Mouse (Mus musculus) urinary bladder, postnatal 25 days (tissue): ENCODE measurements at regions not wholly inside any gene's neighbourhood (a gene's known extent, or its start where the extent isn't known, plus 50 kb on each side); places are given as distances from the start of the nearest gene placed in this dataset.

Experiments used
- DNase-seq: peaks from one replicate; pipeline ENCODE4 v3.0.0; 2022; ENCODE audit warnings: low spot score

DNA sequence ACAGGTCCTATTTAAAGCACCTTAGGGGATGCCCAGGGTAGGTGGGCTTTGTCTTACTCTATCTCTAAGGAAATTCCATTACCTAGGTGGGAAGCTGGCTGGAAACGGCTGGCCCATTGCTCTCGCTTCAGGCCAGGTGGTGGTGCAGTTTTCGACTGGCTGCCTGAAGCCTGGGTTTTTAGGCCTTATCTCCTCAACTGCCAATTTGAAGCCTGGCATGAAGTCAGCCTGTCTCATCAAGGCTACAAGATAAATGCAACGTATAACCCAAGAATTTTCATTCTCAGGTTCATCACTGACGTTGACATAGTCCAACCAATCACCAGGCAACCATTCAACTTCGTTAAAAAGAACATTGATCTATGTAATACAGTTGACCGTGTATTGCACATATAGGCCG is 417.3 kb upstream of the Gm6657 start:
- DNase-seq: no peak

- peak; percentile 90 for DNase-seq
Observed at GRCm38 (mm10) chr12:77780885-77781698, 412.9 kb upstream of the Gm6657 start.

DNA sequence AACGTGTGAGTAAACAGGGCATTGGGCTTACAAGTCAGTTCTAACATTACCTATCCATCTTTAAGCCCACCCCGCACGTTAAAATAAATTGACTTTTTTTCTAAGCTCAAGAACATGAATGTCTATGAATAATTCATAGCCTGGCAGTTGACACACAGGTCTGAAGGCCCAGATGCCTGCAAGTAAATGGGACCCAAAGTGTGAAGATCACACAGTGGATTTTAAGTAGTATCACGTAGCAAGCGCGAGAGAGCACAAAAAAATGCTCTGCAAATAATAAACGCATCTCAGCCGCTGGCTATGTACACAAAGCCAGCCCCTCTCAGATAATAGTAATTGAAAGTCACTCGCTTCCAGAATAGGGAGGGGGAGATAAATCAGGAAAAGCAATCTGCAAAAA is 410.1 kb upstream of the Gm6657 start:
- no peak for DNase-seq

GRCm38 (mm10) chr12:77785647-77786046 is 408.4 kb upstream of the Gm6657 start:
- DNase-seq: no peak

DNA sequence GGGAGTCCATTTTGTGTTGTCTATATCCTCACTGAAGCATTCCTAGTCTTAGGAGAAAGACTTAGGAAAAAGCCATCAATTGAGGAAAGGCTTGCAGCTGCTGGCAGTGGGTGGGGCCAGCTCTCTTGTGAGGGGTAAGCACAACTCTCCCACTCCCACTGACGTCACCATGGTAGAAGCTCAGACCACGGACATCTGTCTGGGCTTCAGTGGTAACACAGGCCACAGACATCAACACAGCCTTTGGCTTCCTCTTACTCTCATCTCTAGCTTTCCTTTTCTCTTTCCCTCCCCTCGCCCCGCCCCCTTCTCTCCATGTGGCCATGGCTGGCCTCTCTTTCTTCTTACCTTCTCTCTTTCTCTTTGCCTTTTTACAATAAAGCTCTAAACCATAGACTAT is 407.4 kb upstream of the Gm6657 start:
- DNase-seq: no peak

- DNase-seq: no peak
Observed at GRCm38 (mm10) chr12:77788273-77788672, 405.8 kb upstream of the Gm6657 start.

GRCm38 (mm10) chr12:77789427-77789826 is 404.6 kb upstream of the Gm6657 start:
- no peak for DNase-seq

GRCm38 (mm10) chr12:77789871-77790270 is 404.2 kb upstream of the Gm6657 start:
- DNase-seq: no peak

DNA sequence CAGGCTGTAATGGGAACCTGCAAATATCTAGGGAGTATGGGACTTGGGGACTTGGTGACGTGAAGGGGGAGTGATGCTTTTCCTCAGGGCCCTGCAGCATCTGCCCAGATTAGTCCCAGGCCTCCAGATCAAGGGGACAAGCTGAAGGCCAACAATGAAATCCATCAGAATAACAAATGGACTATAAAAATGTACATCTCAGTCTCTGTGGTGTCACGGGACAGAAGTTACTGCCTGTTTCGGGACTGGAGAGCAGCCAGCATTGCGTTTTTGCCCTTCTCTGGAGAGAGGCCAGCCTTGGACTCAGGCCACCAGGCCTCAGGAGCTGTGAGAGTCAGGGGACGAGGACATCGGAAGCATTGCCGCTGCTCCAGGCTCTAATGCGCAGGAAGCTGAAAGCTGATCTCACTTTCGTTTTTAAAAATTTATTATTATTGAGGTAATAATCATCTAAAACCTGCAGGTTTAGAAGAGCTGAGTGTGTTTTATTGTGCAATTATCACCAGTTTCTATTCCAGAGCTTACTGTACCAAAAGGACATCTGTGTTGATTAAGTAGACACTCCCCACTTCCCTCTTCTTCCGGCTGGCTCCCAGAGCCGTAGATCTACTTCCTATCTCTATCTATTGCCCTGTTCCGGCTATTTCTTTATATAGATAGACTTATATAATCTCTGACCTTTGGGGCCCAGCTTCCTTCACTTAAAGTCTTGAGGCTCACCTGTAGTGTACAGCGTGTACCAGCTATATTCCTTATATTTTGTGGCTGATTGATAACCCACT is 403.0 kb upstream of the Gm6657 start:
- DNase-seq: peak; percentile 4

GRCm38 (mm10) chr12:77798516-77798915 is 395.5 kb upstream of the Gm6657 start:
- no peak for DNase-seq

GRCm38 (mm10) chr12:77799134-77799770 is 394.8 kb upstream of the Gm6657 start:
- DNase-seq: no peak

GRCm38 (mm10) chr12:77807674-77808073 is 386.4 kb upstream of the Gm6657 start:
- DNase-seq: no peak

DNA sequence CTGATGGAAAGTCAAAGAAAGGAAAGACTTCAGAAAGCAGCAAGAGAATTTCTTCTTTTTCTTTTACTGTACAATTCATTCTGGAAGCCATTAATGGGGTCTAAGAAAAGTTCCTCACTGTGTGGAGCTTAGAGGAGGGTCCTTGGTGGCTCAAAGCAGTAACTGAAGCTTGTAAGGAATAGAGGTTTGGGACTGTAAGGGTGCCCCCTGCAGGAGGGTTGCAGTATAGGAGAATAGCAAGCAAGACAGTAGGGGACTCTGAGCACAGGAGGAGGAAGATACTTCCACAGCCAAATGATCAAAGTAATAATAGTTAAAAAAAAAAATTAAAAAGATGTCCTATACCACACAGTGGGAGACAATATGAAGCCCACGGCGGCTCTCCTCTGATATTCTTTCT is 382.8 kb upstream of the Gm6657 start:
- DNase-seq: peak; percentile 13

DNA sequence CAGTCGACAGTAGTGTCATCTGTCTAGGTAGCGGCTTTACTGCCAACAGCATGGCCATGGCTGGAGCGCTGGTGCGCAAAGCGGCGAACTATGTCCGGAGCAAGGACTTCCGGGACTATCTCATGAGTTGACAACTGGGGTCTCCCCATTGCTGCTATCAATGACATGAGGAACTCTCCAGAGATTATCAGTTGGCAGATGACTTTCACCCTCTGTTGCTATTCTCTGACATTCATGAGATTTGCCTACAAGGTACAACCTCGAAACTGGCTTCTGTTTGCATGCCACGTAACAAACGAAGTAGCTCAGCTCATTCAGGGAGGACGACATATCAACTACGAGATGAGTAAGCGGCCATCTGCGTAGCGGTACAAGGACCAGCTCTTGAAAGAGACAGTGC is 374.6 kb upstream of the Gm6657 start:
- DNase-seq: no peak

DNA sequence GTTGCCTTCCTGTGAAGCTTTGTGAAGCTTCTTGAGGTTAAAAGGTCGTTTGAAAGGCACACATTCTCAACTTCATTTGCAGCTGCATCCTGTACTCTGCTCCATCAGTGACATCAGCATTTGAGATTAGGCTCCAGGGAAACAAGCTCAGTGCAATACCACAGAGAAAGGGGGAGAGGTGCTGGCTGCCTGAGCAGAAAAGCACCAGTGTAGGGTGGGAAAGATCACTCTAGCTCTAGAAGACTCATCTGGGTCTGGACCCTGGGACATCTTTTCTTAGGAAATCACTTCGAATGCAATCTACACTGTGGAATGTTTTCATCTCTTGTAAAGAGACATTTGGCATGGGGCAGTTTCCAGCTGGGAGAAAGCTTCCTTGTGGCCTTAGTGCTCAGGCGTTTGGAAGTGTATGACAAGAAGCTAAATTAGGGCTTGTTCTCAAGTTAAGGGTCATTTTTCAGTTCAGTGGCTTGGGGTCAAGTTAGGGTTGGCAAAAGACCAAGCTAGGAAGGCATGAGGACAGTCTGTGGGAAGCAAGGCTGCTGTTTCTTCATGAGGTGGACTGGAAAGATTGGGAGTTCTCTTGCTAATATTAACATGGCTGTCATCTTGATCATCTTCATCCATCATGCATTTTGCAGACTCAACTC is 370.5 kb upstream of the Gm6657 start:
- DNase-seq: no peak

DNA sequence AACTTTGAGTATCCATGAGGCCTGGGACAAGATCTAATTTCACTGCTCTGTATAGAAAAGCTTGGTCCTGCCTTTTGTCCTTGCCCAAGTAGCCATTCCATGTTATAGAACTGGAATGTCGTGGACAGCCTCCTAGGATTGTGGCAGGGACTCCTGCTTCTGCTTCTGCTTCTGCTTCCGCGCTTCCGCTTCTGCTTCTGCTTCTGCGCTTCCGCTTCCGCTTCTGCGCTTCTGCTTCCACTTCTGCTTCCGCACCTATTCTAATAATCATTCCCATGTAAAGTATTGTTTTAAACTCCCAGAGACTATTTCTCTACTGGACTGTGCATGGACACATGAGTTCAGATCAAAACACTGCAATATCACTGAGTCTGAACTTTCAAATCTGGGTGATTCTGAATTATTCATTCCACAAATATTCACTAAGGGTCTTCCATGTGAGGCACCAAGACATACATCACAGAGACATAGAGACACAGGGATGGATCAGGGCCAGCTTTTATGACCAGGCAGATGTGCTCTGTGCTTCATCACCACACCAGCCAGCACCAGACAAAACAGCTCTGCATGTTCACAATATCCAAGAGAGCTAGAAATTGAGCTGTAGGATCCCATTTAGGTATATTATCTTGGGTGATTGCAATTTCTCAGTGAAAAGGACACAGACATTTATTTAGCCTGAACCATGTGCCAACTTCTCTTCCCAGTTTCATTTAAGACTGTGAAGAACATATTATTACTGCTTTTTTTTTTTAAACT is 360.5 kb upstream of the Gm6657 start:
- DNase-seq: no peak

DNA sequence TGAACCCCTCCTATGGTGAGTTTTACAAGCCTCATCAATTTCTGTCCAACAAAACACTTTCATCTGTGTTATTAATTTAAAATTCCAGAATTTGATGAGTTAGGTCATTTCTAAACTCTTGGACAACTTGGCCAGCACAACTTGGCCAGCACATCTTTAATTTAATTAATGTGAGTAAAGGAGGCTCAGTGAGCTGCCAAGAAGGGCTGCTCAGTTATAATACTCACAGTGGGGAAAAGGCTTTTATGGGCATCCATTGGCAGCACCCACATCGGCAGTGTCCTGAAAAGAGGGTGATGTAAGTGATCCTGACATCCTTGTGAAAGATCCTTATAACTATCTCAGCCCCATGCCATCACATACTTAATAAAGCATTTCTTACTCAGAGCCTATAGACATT is 359.2 kb upstream of the Gm6657 start:
- DNase-seq: no peak

- no peak for DNase-seq
Observed at GRCm38 (mm10) chr12:77836231-77836630, 357.8 kb upstream of the Gm6657 start.

DNA sequence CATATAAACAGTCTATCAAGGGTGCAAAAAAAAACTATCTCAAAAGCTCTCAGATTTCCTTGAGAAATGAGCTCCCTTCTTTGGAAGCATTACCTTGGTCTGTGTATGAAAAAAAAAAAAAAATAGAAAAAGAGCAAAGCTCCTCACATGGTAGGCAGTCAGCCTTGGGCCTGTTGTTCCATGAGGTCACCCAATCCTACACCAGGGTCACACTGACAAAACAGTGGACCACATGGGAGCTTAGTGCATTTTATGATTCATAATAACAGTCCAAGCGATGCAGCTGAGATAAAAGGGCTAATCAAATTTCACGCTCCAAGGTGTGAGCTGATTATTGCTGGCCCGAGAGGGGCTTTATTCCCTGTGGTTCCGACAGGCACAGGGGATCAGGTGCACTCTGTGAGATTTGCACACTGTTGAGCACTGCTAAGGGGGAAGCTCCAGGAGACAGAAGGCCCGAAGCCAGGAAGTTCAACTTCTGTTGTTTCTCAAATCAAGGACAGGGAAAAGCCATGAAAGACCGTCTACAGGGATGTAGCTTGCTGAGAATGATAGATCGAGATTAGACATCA is 352.1 kb upstream of the Gm6657 start:
- DNase-seq: no peak

DNA sequence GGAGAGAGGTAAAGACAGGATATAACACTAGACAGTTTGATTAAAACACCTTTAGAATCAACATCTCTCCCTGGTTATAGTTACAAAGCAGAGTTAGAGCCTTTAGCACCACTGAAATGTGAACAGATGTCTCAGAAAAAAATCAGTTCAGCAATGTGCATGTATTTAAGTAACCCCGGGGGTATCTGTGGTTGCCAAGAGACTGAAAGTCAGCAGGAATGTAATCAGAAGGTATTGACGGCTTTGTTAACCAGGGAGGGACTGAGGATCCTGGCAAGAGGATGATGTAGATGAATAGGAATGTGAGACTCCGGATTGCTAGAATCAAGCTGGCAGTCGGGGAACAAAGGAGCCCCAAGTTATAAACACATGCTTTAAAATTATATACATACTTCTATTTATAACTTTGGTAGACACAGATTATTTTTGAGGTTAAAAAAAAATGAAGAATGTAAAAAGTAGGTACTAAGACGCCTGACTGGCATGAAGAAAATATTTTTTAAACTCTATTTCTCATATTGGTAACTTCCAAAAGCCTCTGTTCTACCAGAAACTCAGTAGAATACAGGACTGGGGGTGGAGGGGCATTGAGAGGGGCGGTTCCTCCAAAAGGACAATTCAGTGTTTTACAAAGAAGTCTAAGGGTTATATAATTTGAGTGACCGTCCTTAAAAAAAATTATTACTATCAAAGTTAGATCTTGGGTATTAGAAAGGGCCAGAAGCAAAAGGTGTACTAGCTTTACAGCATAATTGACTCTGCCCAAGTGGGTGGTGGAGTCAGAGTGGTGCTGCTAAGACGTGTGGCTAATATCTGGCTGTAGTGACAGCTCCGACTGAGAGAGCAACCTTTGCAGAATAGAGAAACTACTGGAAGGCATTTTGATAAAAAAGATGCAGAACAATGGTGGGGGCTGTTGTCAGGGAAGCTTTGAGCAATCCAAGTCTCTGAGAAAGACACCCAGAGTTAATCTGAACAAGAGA is 341.2 kb upstream of the Gm6657 start:
- DNase-seq: no peak
